Mouse (Mus musculus) megakaryocyte, embryonic 14.5 days (primary cell): ENCODE data around the gene Rgs7.

Experiments used
- FLI1 ChIP-seq: IDR thresholded peaks from 2 replicates; pipeline ENCODE4 v1.6.1; 2012; ENCODE audit warnings: low read length, inconsistent platforms, mixed read lengths
- GATA1 ChIP-seq: IDR thresholded peaks from 3 replicates; pipeline ENCODE4 v1.6.1; 2012; ENCODE audit warnings: mixed read lengths, low read length, inconsistent platforms, borderline replicate concordance

DNA sequence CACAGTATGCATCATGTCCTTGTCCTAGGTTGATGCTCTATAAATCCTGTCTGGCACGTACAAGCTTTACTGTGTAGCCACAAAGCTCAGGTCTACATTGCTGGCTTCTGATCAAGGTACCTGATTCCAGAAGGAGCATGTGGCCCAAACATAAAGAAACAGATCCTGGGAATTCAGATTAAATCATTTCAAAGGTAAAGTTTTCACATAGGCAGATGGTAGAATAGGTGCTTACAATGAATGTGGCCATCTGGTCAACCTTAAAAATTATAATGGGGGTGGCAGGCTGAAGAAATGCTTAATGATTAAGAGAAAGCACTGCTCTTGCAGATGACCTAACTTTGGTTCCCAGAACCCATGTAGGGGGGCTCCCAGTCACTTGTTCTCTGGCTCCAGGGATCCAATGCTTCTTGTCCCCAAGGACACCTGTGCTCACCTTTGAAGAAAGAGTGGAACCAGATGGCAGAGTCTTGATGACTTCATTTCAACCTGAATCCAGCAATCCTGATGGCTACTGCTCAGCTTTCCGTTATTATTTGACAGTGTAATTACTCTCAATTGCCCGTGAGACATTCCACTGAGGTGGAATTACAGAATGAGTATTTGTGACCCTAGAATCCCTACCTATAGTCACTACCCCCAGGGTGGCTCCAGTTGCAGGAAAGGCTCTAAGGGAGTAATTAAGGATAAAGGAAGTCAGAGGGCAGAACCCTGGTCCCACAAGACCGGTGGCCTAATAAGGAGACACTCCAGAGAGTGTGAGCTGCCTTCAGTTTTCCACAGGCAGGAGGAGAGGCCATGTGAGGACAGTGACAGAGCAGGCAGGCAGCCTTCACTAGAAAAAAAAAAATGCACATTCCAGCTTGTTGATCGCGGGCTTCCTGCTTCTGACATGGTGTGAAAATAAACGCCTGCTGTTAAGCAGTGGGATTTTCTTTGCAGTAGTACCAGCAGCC lies 132.6 kb downstream of the Rgs7 start:
- TF ChIP-seq GATA1: no peak
- TF ChIP-seq FLI1: no peak
